8 mouse cellular contexts compared by ENCODE assay signal in the genomic region with DNA sequence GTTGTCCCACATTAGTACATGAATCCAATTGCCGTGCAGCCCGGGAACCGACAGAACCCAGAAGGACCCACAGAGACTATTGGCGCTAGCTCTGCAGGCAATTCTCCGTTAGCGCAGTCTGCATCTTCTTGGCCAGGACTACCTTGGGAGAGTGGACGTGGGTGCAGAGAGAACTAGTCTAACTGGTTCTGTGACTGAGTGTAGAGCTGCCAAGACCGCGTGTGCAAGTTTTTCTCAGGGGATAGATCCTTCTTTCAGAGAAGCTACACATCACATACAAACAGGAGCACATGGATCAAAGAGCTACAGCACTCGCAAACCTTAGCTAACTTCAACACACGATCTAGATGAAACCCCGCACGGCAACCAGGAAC. TPM values are rescaled to one million over a fixed set of nuclear protein-coding genes. Genes with fewer than 3 reads are reported as not detected.
DNase-seq lines count a peak whose midpoint lies in the region; ATAC-seq and TF ChIP-seq lines count a peak whose summit lies in the region.

No protein-coding gene starts in this region.

- H3K4me1 ChIP-seq in forebrain, embryonic 16.5 days (replicated peaks; ENCODE audit: control insufficient read depth, insufficient read depth, low read length), result peaks cover 12% of the 10 kb centered on the region
- peaks cover 13% of the 10 kb centered on the region for H3K4me1 ChIP-seq in limb, embryonic 13.5 days
- peaks cover 23% of the 10 kb centered on the region for H3K4me1 ChIP-seq in midbrain, embryonic 13.5 days (replicated peaks)

- peak overlapping the region; percentile 80 for H3K4me3 ChIP-seq in layer of hippocampus, adult 2 months
- peak overlapping the region; percentile 82 for H3K4me3 ChIP-seq in forebrain, embryonic 16.5 days (replicated peaks; ENCODE audit: low read length)
- peak overlapping the region; percentile 61 for H3K4me3 ChIP-seq in limb, embryonic 13.5 days
- peak overlapping the region; percentile 63 for H3K4me3 ChIP-seq in midbrain, embryonic 13.5 days (replicated peaks)

- peak overlapping the region; percentile 71 for H3K9ac ChIP-seq in forebrain, embryonic 16.5 days (replicated peaks; ENCODE audit: low read depth, low read length)
- H3K9ac ChIP-seq in limb, embryonic 13.5 days, result peak overlapping the region; percentile 72
- H3K9ac ChIP-seq in midbrain, embryonic 13.5 days (replicated peaks), result peak overlapping the region; percentile 72

- no peaks in the 10 kb centered on the region for H3K27me3 ChIP-seq in forebrain, embryonic 16.5 days (replicated peaks; ENCODE audit: control insufficient read depth, insufficient read depth, low read length)
- H3K27me3 ChIP-seq in limb, embryonic 13.5 days, result no peaks in the 10 kb centered on the region
- H3K27me3 ChIP-seq in midbrain, embryonic 13.5 days, result no peaks in the 10 kb centered on the region

- peak overlapping the region; percentile 90 for H3K27ac ChIP-seq in layer of hippocampus, adult 2 months
- H3K27ac ChIP-seq in forebrain, embryonic 16.5 days (ENCODE audit: low read length), result peak overlapping the region; percentile 76
- peak overlapping the region; percentile 58; the same call in 1 of the 2 replicates for H3K27ac ChIP-seq in limb, embryonic 13.5 days
- peak overlapping the region; percentile 77 for H3K27ac ChIP-seq in midbrain, embryonic 13.5 days

- peak in 1 of 2 experiments; percentile 16 for DNase-seq in layer of hippocampus, adult 2 months (ENCODE audit: low spot score in 2 of 2)
- DNase-seq in layer of hippocampus, adult 9-10 months (ENCODE audit: low spot score), result no peak
- peak; percentile 11 for DNase-seq in c-Kit-negative CD71-positive TER-119-positive erythroid progenitor cells, embryonic 14.5 days (ENCODE audit: low read depth, low spot score)
- DNase-seq in thymus, postnatal 14 days, result no peak

- no peak; the same call in none of the 2 replicates for ATAC-seq in forebrain, embryonic 16.5 days
- ATAC-seq in limb, embryonic 13.5 days (ENCODE audit: low FRiP score, low read depth), result 0 out of 2 replicates have a peak, but pooled peaks have one; percentile 38
- peak; percentile 61 for ATAC-seq in midbrain, embryonic 13.5 days
- no peak for ATAC-seq in granulocyte monocyte progenitor cell, adult 5-6 weeks (replicated peaks; ENCODE audit: poor library complexity, severe bottlenecking)

- no peaks in the 10 kb centered on the region for H3K9me3 ChIP-seq in forebrain, embryonic 16.5 days (ENCODE audit: control insufficient read depth, low read length)
- no peaks in the 10 kb centered on the region for H3K9me3 ChIP-seq in limb, embryonic 13.5 days
- H3K9me3 ChIP-seq in midbrain, embryonic 13.5 days, result no peaks in the 10 kb centered on the region

- WGBS in forebrain, embryonic 16.5 days, result 1% methylated on average over 13 of the region's 13 CpGs
- 2% methylated on average over 13 of the region's 13 CpGs for WGBS in limb, embryonic 13.5 days
- 2% methylated on average over 13 of the region's 13 CpGs for WGBS in midbrain, embryonic 13.5 days

- H3K4me2 ChIP-seq in forebrain, embryonic 16.5 days (ENCODE audit: low read length), result peak overlapping the region; percentile 76
- peak overlapping the region; percentile 77 for H3K4me2 ChIP-seq in limb, embryonic 13.5 days (replicated peaks)
- peak overlapping the region; percentile 89 for H3K4me2 ChIP-seq in midbrain, embryonic 13.5 days (replicated peaks)

- H3K36me3 ChIP-seq in forebrain, embryonic 16.5 days (ENCODE audit: control insufficient read depth, insufficient read depth), result no peaks in the 10 kb centered on the region
- H3K36me3 ChIP-seq in limb, embryonic 13.5 days, result no peaks in the 10 kb centered on the region
- no peaks in the 10 kb centered on the region for H3K36me3 ChIP-seq in midbrain, embryonic 13.5 days

- TF ChIP-seq CTCF in layer of hippocampus, adult 2 months (conservative IDR thresholded peaks at IDR 0.05), result no peak

RNA-seq across cellular contexts. Expression of gene Kyat1, which starts 0.4 kb away (rescaled TPM):
- 10 to 100 TPM; 15.7 to 17.0 TPM for total RNA-seq in layer of hippocampus, adult 2 months (2021)
- 15.4 and 16.3 TPM in 2 replicates for polyA plus RNA-seq in forebrain, embryonic 16.5 days (2015; fragmentation: Nextera tagmentation; extraction: Ambion mirVana)
- polyA plus RNA-seq in limb, embryonic 13.5 days (2015; fragmentation: Nextera tagmentation; extraction: Ambion mirVana), result 7.8 and 8.1 TPM in 2 replicates
- polyA plus RNA-seq in midbrain, embryonic 13.5 days (2015; fragmentation: Nextera tagmentation; extraction: Ambion mirVana), result 15.9 and 16.8 TPM in 2 replicates
- 2.6 and 12.8 TPM in 2 replicates for total RNA-seq in granulocyte monocyte progenitor cell, adult 5-6 weeks (2014; fragmentation: Nextera tagmentation)
- total RNA-seq in granulocyte monocyte progenitor cell, adult 5-6 weeks (2017), result 4.7 and 8.5 TPM in 2 replicates

RNA-seq across cellular contexts. Expression of gene Spout1, which starts 27.0 kb away (rescaled TPM):
- total RNA-seq in layer of hippocampus, adult 2 months (2021), result 10 to 100 TPM; 35.4 to 40.0 TPM
- polyA plus RNA-seq in forebrain, embryonic 16.5 days (2015; fragmentation: Nextera tagmentation; extraction: Ambion mirVana), result 63.8 and 65.9 TPM in 2 replicates
- polyA plus RNA-seq in limb, embryonic 13.5 days (2015; fragmentation: Nextera tagmentation; extraction: Ambion mirVana), result 87.8 and 96.7 TPM in 2 replicates
- polyA plus RNA-seq in midbrain, embryonic 13.5 days (2015; fragmentation: Nextera tagmentation; extraction: Ambion mirVana), result 59.9 and 60.0 TPM in 2 replicates
- total RNA-seq in granulocyte monocyte progenitor cell, adult 5-6 weeks (2014; fragmentation: Nextera tagmentation), result 40.2 and 58.2 TPM in 2 replicates
- total RNA-seq in granulocyte monocyte progenitor cell, adult 5-6 weeks (2017), result 44.3 and 49.7 TPM in 2 replicates

RNA-seq across cellular contexts. Expression of gene Lrrc8a, which starts 32.3 kb away (rescaled TPM):
- 10 to 100 TPM; 56.8 to 59.3 TPM for total RNA-seq in layer of hippocampus, adult 2 months (2021)
- 58.9 and 59.7 TPM in 2 replicates for polyA plus RNA-seq in forebrain, embryonic 16.5 days (2015; fragmentation: Nextera tagmentation; extraction: Ambion mirVana)
- 49.1 and 51.6 TPM in 2 replicates for polyA plus RNA-seq in limb, embryonic 13.5 days (2015; fragmentation: Nextera tagmentation; extraction: Ambion mirVana)
- 61.6 and 62.2 TPM in 2 replicates for polyA plus RNA-seq in midbrain, embryonic 13.5 days (2015; fragmentation: Nextera tagmentation; extraction: Ambion mirVana)
- 5.8 and 6.6 TPM in 2 replicates for total RNA-seq in granulocyte monocyte progenitor cell, adult 5-6 weeks (2014; fragmentation: Nextera tagmentation)
- total RNA-seq in granulocyte monocyte progenitor cell, adult 5-6 weeks (2017), result 5.3 and 8.7 TPM in 2 replicates

RNA-seq across cellular contexts. Expression of gene Endog, which starts 33.9 kb away (rescaled TPM):
- total RNA-seq in layer of hippocampus, adult 2 months (2021), result 10 to 100 TPM; 17.6 to 24.1 TPM
- 10.7 and 13.3 TPM in 2 replicates for polyA plus RNA-seq in forebrain, embryonic 16.5 days (2015; fragmentation: Nextera tagmentation; extraction: Ambion mirVana)
- 17.2 and 19.2 TPM in 2 replicates for polyA plus RNA-seq in limb, embryonic 13.5 days (2015; fragmentation: Nextera tagmentation; extraction: Ambion mirVana)
- polyA plus RNA-seq in midbrain, embryonic 13.5 days (2015; fragmentation: Nextera tagmentation; extraction: Ambion mirVana), result 12.1 and 13.8 TPM in 2 replicates
- 5.0 and 7.9 TPM in 2 replicates for total RNA-seq in granulocyte monocyte progenitor cell, adult 5-6 weeks (2014; fragmentation: Nextera tagmentation)
- 3.2 and 8.3 TPM in 2 replicates for total RNA-seq in granulocyte monocyte progenitor cell, adult 5-6 weeks (2017)

RNA-seq across cellular contexts. Expression of gene Gm28035, which starts 35.1 kb away (rescaled TPM):
- 10 to 100 TPM in 1 of 2 experiments, 1 to 10 TPM in 1; 8.7 to 10.9 TPM for total RNA-seq in layer of hippocampus, adult 2 months (2021)
- 0.46 and 0.58 TPM in 2 replicates for polyA plus RNA-seq in forebrain, embryonic 16.5 days (2015; fragmentation: Nextera tagmentation; extraction: Ambion mirVana)
- polyA plus RNA-seq in limb, embryonic 13.5 days (2015; fragmentation: Nextera tagmentation; extraction: Ambion mirVana), result 0.22 TPM in 1 of 2 replicates, not detected in the other
- polyA plus RNA-seq in midbrain, embryonic 13.5 days (2015; fragmentation: Nextera tagmentation; extraction: Ambion mirVana), result 0.39 and 0.40 TPM in 2 replicates
- total RNA-seq in granulocyte monocyte progenitor cell, adult 5-6 weeks (2014; fragmentation: Nextera tagmentation), result not detected in 2 replicates
- total RNA-seq in granulocyte monocyte progenitor cell, adult 5-6 weeks (2017), result not detected in 2 replicates

Comparison
In these comparisons a context has a peak if more than half of its experiments do, and no peak if none do; other contexts are left out.
1. ATAC-seq: peak in limb, embryonic 13.5 days (single experiment) and midbrain, embryonic 13.5 days (single experiment); none in forebrain, embryonic 16.5 days (single experiment) and granulocyte monocyte progenitor cell, adult 5-6 weeks (single experiment).
2. Peak in every context shown above with its lines, with median percentiles within 50 percentile points of each other: H3K27ac ChIP-seq, H3K4me3 ChIP-seq, H3K4me2 ChIP-seq and H3K9ac ChIP-seq.